Mouse (Mus musculus) cerebellum, adult 2 months (tissue): ENCODE data around the gene Aldh9a1.

Source experiments
- CTCF ChIP-seq: fragments of 200-500 bp; IDR thresholded peaks from 2 replicates; pipeline ENCODE4 v1.5.1; 2011; ENCODE audit warnings: low read depth, mild to moderate bottlenecking, control low read depth, low read length, moderate library complexity, borderline replicate concordance; ENCODE audit not compliant: insufficient read depth
- POLR2A ChIP-seq: fragments of 200-500 bp; IDR thresholded peaks from 2 replicates; pipeline ENCODE4 v1.6.1; 2011; ENCODE audit warnings: low read length, control low read depth, borderline replicate concordance; ENCODE audit not compliant: insufficient read depth

DNA sequence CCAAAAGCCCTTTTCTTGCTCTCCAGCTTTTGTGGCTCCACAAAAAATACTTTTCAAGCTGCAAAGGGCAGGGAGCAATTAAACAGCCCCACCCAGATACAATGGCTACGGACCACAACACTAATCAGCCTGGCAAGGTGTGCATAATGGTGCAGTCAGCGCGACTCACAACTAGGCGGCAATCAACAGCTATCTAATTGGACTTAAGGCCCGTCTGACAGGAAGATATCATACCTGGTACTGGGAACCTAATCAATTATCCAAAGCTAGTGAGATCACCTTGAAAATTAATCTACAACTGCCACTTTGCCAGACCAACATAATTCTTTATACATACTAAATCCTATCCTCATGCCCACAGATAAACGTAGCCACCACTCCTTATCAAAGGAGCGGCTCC is 32.5 kb downstream of the Aldh9a1 start:
- TF ChIP-seq CTCF (no peak), POLR2A (no peak)
